Mouse (Mus musculus): ENCODE results near the gene 2210016L21Rik.
A peak's percentile ranks its signal among the peaks of the same experiment; 100 is the strongest.
"Not testable (repeated sequence)": the region's sequence is repeated elsewhere in the genome, so short reads cannot be mapped to it uniquely, and the experiment has no call there.

2210016L21Rik gene

GRCm38 (mm10) chr5:114942074-114942765 lies at the start of gene 2210016L21Rik:
Gene 2210016L21Rik, plus strand, starts transcription at chr5:114942158.
- DNase-seq (ENCODE audit: low spot score): peak; percentile 79

- DNase-seq (ENCODE audit: low spot score): no peak
Measured at GRCm38 (mm10) chr5:114895542-114895941, 46.4 kb upstream of the 2210016L21Rik start.

- no peak for DNase-seq (ENCODE audit: low spot score)
Measured at GRCm38 (mm10) chr5:114896688-114897373, 45.1 kb upstream of the 2210016L21Rik start, which contains the start of gene Oasl2. Gene Oasl2, plus strand, starts transcription at chr5:114896936.

GRCm38 (mm10) chr5:114897374-114897793 lies 44.6 kb upstream of the 2210016L21Rik start:
- no peak for DNase-seq (ENCODE audit: low spot score)

GRCm38 (mm10) chr5:114898857-114899256 lies 43.1 kb upstream of the 2210016L21Rik start:
- no peak for DNase-seq (ENCODE audit: low spot score)

- no peak for DNase-seq (ENCODE audit: low spot score)
Measured at GRCm38 (mm10) chr5:114902413-114902812, 39.5 kb upstream of the 2210016L21Rik start.

GRCm38 (mm10) chr5:114908598-114909305 lies 33.2 kb upstream of the 2210016L21Rik start:
- no peak for DNase-seq (ENCODE audit: low spot score)

- no peak for DNase-seq (ENCODE audit: low spot score)
Measured at GRCm38 (mm10) chr5:114913686-114914085, 28.3 kb upstream of the 2210016L21Rik start.

GRCm38 (mm10) chr5:114914855-114915254 lies 27.1 kb upstream of the 2210016L21Rik start:
- DNase-seq (ENCODE audit: low spot score): no peak

- DNase-seq (ENCODE audit: low spot score): no peak
Measured at GRCm38 (mm10) chr5:114915854-114916253, 26.1 kb upstream of the 2210016L21Rik start.

- DNase-seq (ENCODE audit: low spot score): no peak
Measured at GRCm38 (mm10) chr5:114916777-114917176, 25.2 kb upstream of the 2210016L21Rik start.

GRCm38 (mm10) chr5:114917357-114917756 lies 24.6 kb upstream of the 2210016L21Rik start:
- DNase-seq (ENCODE audit: low spot score): not testable (repeated sequence)

GRCm38 (mm10) chr5:114921551-114922365 lies 20.2 kb upstream of the 2210016L21Rik start:
- no peak for DNase-seq (ENCODE audit: low spot score)

- DNase-seq (ENCODE audit: low spot score): no peak
Measured at GRCm38 (mm10) chr5:114922366-114922731, 19.6 kb upstream of the 2210016L21Rik start.

GRCm38 (mm10) chr5:114922998-114923473 lies 18.9 kb upstream of the 2210016L21Rik start, which contains the start of gene Oasl1:
Gene Oasl1, plus strand, starts transcription at chr5:114923240.
- no peak for DNase-seq (ENCODE audit: low spot score)

- no peak for DNase-seq (ENCODE audit: low spot score)
Measured at GRCm38 (mm10) chr5:114926153-114926684, 15.7 kb upstream of the 2210016L21Rik start.

GRCm38 (mm10) chr5:114926753-114927152 lies 15.2 kb upstream of the 2210016L21Rik start:
- no peak for DNase-seq (ENCODE audit: low spot score)

- no peak for DNase-seq (ENCODE audit: low spot score)
Measured at GRCm38 (mm10) chr5:114931626-114932025, 10.3 kb upstream of the 2210016L21Rik start.

- no peak for DNase-seq (ENCODE audit: low spot score)
Measured at GRCm38 (mm10) chr5:114933206-114933605, 8.8 kb upstream of the 2210016L21Rik start.

- no peak for DNase-seq (ENCODE audit: low spot score)
Measured at GRCm38 (mm10) chr5:114935838-114936237, 6.1 kb upstream of the 2210016L21Rik start.

GRCm38 (mm10) chr5:114941138-114941537 lies 820 bp upstream of the 2210016L21Rik start:
- DNase-seq (ENCODE audit: low spot score): not testable (repeated sequence)
